Mouse (Mus musculus) hindbrain, embryonic 14.5 days (tissue): Measurements from ENCODE around the gene Parp3. TPM values are rescaled to one million over a fixed set of nuclear protein-coding genes. Genes with fewer than 3 reads are reported as not detected.
A peak's percentile ranks its signal among the peaks of the same experiment; 100 is the strongest.

Experiments used
- ATAC-seq: fragments of 200-750 bp; cut with Nextera tagmentation; 2 replicates; pipeline ENCODE4 v1.8.0; 2017; ENCODE audit warnings: moderate number of reproducible peaks, mild to moderate bottlenecking, moderate TSS enrichment, moderate library complexity; ENCODE audit not compliant: low FRiP score
- DNase-seq: peaks from one replicate; pipeline ENCODE4 v3.0.0-alpha.2; 2015; ENCODE audit warnings: low spot score
- H3K27ac ChIP-seq: fragments of 300-500 bp; sonication (generic); 2 replicates; pipeline ENCODE4 v1.5.1; 2014; ENCODE audit warnings: mild to moderate bottlenecking, moderate library complexity
- H3K27me3 ChIP-seq: fragments of 300-500 bp; sonication (generic); 2 replicates; pipeline ENCODE4 v1.6.1; 2014; ENCODE audit warnings: mild to moderate bottlenecking, low read length, mixed read lengths; ENCODE audit not compliant: control insufficient read depth, insufficient read depth
- H3K36me3 ChIP-seq: fragments of 300-500 bp; sonication (generic); replicated peaks from 2 replicates; pipeline ENCODE4 v1.6.1; 2014; ENCODE audit not compliant: control insufficient read depth, insufficient read depth
- H3K4me1 ChIP-seq: fragments of 300-500 bp; sonication (generic); replicated peaks from 2 replicates; pipeline ENCODE4 v1.6.1; 2014; ENCODE audit warnings: antibody characterized with exemption, low read length, mixed read lengths; ENCODE audit not compliant: control insufficient read depth, insufficient read depth
- H3K4me2 ChIP-seq: fragments of 300-500 bp; sonication (generic); replicated peaks from 2 replicates; pipeline ENCODE4 v1.6.1; 2014; ENCODE audit warnings: mild to moderate bottlenecking, moderate library complexity
- H3K4me3 ChIP-seq: fragments of 300-500 bp; sonication (generic); replicated peaks from 2 replicates; pipeline ENCODE4 v1.5.1; 2014; ENCODE audit warnings: mild to moderate bottlenecking, low read length
- H3K9ac ChIP-seq: fragments of 300-500 bp; sonication (generic); 2 replicates; pipeline ENCODE4 v1.6.1; 2014
- H3K9me3 ChIP-seq: fragments of 300-500 bp; sonication (generic); 2 replicates; pipeline ENCODE4 v1.6.1; 2016; ENCODE audit warnings: low read length; ENCODE audit not compliant: control insufficient read depth
- WGBS: fragments of 180-500 bp; shearing (Covaris S2); extraction: QIAGEN DNeasy Blood & Tissue Kit; methylation state at CpG from one replicate; pipeline ENCODE4 v1.1.7; 2014; 5-methylcytosine and 5-hydroxymethylcytosine counted together
- polyA plus RNA-seq: library from polyadenylated mRNA; unstranded; fragments of >200 nt; fragmentation: Nextera tagmentation; extraction: Ambion mirVana; gene quantifications from 2 replicates; pipeline ENCODE4 v1.2.1, GENCODE M21; 2014

The Parp3 gene
- polyA plus RNA-seq, 1 experiment from 2014 or later: 0.52 TPM

DNA sequence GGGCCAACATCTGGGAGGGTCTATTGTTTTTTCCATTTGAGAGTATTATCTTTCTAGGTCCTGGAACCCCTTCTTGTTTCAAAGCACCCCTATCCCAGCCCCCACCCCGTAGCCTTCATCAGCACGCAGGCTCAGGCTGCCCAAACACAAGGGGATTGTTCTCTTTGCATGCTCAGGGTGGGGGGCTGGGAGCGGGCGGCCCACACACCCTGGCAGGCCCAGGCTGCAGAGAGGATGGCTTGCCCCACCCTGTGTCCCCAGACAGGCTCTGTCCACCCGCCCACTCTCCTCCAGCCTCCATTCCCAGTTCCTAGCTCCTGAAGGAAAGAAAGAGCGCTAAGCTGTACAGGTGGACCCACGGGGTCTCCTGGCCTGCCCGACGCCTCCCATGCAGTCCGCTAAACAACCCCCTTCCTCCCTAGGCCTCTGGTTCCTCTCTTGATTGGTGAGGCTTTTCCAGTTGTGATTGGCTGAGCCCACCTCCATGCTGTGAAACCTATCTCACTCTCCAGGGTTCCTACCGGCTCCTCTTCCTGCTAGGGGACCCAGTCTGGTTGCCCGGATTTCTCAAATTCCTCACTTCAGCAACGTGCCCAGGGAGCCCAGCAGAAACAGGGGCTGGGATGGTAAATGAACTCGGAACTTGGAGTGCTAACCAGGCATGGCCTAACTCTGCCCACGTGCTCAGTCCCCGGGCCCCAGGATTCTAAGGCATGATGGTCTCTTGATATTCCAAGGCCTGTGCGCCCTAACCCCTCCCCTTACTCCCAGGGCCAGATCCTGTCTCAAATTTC lies 21.7 kb downstream of the Parp3 start:
- peak; percentile 46 for DNase-seq
- Histone ChIP-seq H3K27me3 (no peaks in the 10 kb centered on the region), H3K4me2 (peak overlapping the region; percentile 96), H3K4me3 (peak overlapping the region; percentile 60), H3K27ac (peak overlapping the region; percentile 81), H3K9me3 (no peaks in the 10 kb centered on the region), H3K36me3 (peaks cover 2% of the 10 kb centered on the region; the same call in 1 of the 2 replicates), H3K4me1 (peaks cover 40% of the 10 kb centered on the region), H3K9ac (peak overlapping the region; percentile 91)
- WGBS: 0% methylated on average over 17 of the region's 17 CpGs
- peak; percentile 33; the same call in 1 of the 2 replicates for ATAC-seq

DNA sequence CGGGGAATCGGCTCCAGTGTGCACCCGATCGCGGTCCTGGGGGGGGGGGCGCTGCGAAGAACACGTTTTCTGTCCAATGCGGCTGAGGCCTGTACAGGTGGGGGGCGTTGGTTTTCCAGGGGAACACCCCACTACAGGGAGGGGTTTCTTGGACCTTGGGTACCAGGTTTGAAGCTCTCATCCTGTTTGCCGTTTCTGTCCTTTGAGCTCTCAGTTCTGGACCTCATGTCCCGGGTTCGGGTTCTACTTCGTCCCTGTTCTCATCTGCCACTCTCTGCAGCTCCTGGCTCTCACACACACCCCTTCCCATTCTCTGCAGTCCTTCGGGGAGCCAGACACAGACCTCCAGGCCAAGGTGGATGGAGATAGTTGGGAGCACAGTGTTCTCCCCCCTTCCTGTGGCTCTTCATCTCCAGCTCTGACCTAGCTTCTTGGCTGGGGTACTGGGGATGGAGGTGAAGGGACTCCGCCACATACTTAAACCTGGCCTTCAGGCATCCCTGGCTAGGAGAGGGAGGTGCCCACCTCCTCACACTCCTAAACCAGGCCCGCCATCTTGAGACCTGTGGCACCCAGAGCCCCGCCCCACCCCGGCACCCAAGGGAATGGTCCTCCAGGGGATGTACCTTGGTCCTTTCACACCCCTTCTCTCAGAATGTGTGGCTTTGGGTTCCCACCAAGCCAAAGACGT lies 22.5 kb downstream of the Parp3 start:
- Histone ChIP-seq H3K27me3 (no peaks in the 10 kb centered on the region), H3K4me1 (peaks cover 40% of the 10 kb centered on the region), H3K9ac (peak overlapping the region; percentile 91), H3K4me2 (peak overlapping the region; percentile 96), H3K27ac (peak overlapping the region; percentile 81), H3K4me3 (peak overlapping the region; percentile 60), H3K9me3 (no peaks in the 10 kb centered on the region), H3K36me3 (no peaks in the 10 kb centered on the region)
- WGBS: under 1% methylated on average over 14 of the region's 20 CpGs
- DNase-seq (no peak), ATAC-seq (no peak; the same call in 1 of the 2 replicates)

DNA sequence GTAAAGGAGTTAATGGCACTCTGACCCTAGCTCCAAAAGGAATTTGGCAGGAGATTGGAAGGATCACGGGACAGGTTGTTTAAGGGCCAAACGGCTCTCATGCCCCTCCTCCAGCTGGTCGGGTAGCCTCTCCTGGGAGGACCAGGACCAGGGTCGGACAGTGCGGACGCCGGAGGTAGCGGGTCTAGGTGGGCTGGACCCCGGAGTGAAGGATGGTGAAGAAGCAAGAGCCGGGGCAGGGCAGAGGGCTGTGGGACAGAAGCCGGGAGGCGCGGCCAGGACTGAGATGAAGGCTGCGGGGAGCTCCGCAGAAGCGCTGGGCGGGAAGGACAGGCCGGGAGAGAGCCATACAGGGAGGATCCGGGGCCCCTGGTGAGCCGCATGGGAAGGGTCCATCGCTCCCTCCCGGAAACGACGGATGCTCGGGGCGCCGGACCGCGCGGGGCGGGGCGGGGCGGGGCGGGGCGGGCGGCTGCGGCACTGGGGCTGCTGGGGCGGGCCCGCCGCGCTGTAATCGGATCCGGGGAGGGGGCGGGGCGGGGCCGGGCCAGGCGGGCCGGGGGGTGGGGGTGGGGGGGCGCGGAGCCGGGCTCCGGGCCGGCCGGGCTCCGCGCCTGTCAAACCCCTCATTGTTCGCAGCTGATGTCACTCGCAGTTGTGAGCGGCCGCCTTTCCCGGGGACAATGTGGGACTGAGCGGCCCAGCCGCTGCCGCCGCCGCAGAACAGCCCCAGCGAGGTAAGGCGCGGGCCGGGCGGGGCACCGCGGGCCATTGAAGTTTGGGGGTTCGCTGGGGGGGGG lies 23.3 kb downstream of the Parp3 start, which contains the start of gene Pcbp4:
Gene Pcbp4 (plus strand): TSS at position 21 of the 800 bp plus-strand sequence.
- H3K4me1 ChIP-seq: peaks cover 44% of the 10 kb centered on the region
- 0% methylated on average over 36 of the region's 74 CpGs for WGBS
- DNase-seq (peak; percentile 57), ATAC-seq (peak; percentile 65)
- no peaks in the 10 kb centered on the region for H3K9me3 ChIP-seq
- H3K27ac ChIP-seq: peak within 1 kb of the TSS; percentile 81
- H3K36me3 ChIP-seq: no peaks in the 10 kb centered on the region
- peak within 1 kb of the TSS; percentile 91 for H3K9ac ChIP-seq
- H3K4me2 ChIP-seq: peak within 1 kb of the TSS; percentile 96
- H3K4me3 ChIP-seq: peak within 1 kb of the TSS; percentile 60
- no peaks in the 10 kb centered on the region for H3K27me3 ChIP-seq

DNA sequence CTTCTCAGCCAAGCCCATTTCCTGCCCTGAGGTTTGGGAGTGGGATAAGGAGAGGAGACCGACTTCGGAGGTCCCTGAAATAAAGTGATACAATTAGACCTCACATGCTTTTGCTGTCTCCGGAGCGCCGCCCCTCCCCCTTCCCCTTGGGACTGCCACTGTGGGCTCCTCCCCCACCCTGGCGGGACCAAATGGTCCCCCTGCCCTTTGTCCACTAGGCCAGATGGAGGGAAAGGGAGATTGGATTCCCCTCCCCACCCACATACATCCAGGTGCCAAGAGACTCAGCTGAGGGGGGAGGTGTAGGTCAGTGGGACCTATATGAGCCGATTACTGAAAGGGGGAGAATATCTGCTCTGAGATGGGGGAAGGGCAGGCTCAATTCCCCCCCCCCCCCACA lies 23.9 kb downstream of the Parp3 start:
- Histone ChIP-seq H3K4me2 (peak overlapping the region; percentile 96), H3K36me3 (no peaks in the 10 kb centered on the region), H3K4me3 (peak overlapping the region; percentile 60), H3K27me3 (no peaks in the 10 kb centered on the region), H3K9me3 (no peaks in the 10 kb centered on the region), H3K9ac (peak overlapping the region; percentile 91), H3K4me1 (peaks cover 45% of the 10 kb centered on the region), H3K27ac (peak overlapping the region; percentile 81)
- ATAC-seq: 0 out of 2 replicates have a peak, but pooled peaks have one; percentile 0
- under 1% methylated on average over 7 of the region's 7 CpGs for WGBS
- no peak for DNase-seq

DNA sequence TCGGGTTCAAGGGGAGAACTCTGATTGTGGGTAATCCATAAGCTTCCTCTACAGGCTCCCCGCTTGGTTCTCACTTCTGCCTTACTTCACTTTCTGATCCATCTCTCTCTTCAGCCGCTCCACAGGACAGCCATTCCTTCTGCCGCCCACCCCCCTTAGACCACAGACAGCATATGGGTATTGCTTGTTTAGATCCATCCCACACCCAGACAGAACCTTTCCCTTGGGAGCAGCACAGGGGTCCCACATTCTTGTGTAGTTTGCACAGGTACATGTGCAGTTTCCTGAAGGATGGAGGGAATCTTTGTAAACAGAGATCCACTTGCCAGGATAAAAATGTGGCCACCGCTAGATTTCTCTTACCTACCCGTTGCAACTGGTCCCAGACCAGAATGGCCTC lies 24.4 kb downstream of the Parp3 start:
- ATAC-seq (no peak), DNase-seq (no peak)
- 21% methylated on average over 6 of the region's 6 CpGs for WGBS
- H3K9me3 ChIP-seq: no peaks in the 10 kb centered on the region
- no peak overlapping the region for H3K4me3 ChIP-seq
- H3K36me3 ChIP-seq: no peaks in the 10 kb centered on the region
- H3K9ac ChIP-seq: peak overlapping the region; percentile 91; the same call in 1 of the 2 replicates
- no peaks in the 10 kb centered on the region for H3K27me3 ChIP-seq
- H3K4me1 ChIP-seq: peaks cover 44% of the 10 kb centered on the region
- peak overlapping the region; percentile 96 for H3K4me2 ChIP-seq
- H3K27ac ChIP-seq: peak overlapping the region; percentile 81; the same call in 1 of the 2 replicates

DNA sequence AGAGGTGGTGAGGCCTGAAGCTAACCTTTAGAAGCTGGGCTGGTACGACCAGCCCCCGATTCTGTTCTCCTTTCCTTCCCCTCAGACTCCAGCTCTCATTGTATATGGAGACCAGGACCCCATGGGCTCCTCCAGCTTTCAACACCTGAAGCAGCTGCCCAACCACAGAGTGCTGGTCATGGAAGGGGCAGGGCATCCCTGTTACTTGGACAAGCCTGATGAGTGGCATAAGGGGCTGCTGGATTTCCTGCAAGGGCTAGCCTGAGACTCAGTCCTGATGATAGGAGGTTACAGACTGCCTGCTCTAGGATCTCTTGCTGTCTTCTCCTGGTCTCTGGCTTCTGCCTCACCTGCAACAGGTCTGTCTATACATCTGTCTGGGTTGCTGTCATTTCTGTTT lies 24.9 kb downstream of the Parp3 start:
- H3K9ac ChIP-seq: no peak overlapping the region
- H3K9me3 ChIP-seq: no peaks in the 10 kb centered on the region
- DNase-seq (no peak), ATAC-seq (no peak)
- 65% methylated on average over 2 of the region's 2 CpGs for WGBS
- no peaks in the 10 kb centered on the region for H3K36me3 ChIP-seq
- no peaks in the 10 kb centered on the region for H3K27me3 ChIP-seq
- H3K4me3 ChIP-seq: no peak overlapping the region
- no peak overlapping the region for H3K27ac ChIP-seq
- peaks cover 41% of the 10 kb centered on the region for H3K4me1 ChIP-seq
- no peak overlapping the region; the same call in 1 of the 2 replicates for H3K4me2 ChIP-seq

DNA sequence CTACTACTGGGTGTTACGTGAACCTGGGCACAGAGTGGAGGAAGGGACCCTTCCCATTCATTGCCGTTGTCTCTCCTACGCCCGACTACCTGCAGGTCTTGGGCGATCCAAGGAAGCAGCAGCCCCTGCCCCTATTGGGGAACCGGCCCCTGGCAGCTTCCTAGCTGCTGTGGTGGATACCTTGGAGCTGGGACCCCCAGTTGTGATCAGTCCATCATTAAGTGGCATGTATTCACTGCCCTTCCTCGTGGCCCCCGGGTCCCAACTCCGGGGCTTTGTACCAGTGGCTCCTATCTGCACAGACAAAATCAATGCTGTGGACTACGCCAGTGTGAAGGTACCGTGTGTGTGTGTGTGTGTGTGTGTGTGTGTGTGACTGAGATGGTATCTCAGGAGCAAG lies 25.5 kb downstream of the Parp3 start:
- Histone ChIP-seq H3K4me2 (no peak overlapping the region), H3K4me1 (peaks cover 40% of the 10 kb centered on the region), H3K4me3 (no peak overlapping the region), H3K9me3 (no peaks in the 10 kb centered on the region), H3K9ac (no peak overlapping the region), H3K36me3 (no peaks in the 10 kb centered on the region), H3K27me3 (no peaks in the 10 kb centered on the region), H3K27ac (no peak overlapping the region)
- WGBS: 75% methylated on average over 11 of the region's 11 CpGs
- ATAC-seq: no peak
- no peak for DNase-seq

DNA sequence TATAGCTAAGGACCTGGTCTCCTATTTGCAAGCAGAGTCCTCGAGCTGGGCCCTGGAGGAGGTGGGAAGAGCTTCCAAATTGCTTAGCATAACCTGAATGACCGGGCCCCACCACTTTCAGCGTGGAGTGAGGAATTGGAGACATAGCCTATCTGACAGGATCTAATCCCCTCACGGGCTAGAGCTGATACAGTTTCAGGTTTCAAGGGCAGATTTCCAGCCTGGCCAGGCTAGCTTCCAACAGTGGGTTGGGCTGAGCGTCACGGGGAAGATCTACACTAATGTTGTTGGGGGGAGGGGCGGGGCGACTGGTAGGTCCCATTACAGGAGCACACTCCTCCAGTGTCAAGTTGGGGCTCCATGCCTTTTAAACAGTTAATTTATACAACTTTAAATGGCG lies 26.1 kb downstream of the Parp3 start:
- H3K27ac ChIP-seq: no peak overlapping the region
- H3K4me1 ChIP-seq: peaks cover 34% of the 10 kb centered on the region
- no peaks in the 10 kb centered on the region for H3K27me3 ChIP-seq
- H3K4me2 ChIP-seq: no peak overlapping the region
- 31% methylated on average over 9 of the region's 9 CpGs for WGBS
- no peak overlapping the region for H3K9ac ChIP-seq
- DNase-seq (no peak), ATAC-seq (no peak)
- no peaks in the 10 kb centered on the region for H3K9me3 ChIP-seq
- no peak overlapping the region for H3K4me3 ChIP-seq
- no peaks in the 10 kb centered on the region for H3K36me3 ChIP-seq

DNA sequence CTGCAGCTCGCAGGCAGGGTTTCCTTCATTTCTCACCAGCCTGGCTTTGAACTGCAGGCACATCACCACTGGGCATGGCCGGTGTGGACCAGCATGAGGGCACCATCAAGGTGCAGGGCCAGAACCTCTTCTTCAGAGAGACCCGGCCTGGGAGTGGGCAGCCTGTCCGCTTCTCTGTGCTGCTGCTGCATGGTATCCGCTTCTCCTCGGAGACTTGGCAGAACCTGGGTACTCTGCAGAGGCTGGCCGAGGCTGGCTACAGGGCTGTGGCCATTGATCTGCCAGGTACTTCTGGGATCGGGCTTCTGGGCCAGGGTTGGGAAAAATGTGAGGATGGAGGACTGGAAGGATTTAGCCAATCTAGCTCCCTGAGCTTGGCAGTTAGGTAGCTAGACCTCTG lies 26.8 kb downstream of the Parp3 start:
- no peak for ATAC-seq
- Histone ChIP-seq H3K4me1 (peaks cover 28% of the 10 kb centered on the region), H3K4me3 (no peak overlapping the region), H3K36me3 (no peaks in the 10 kb centered on the region), H3K4me2 (no peak overlapping the region), H3K9me3 (no peaks in the 10 kb centered on the region), H3K27ac (no peak overlapping the region), H3K27me3 (no peaks in the 10 kb centered on the region), H3K9ac (no peak overlapping the region)
- no peak for DNase-seq
- WGBS: 89% methylated on average over 8 of the region's 8 CpGs
